Mouse (Mus musculus) midbrain, embryonic 14.5 days (tissue): Measurements from ENCODE around the gene Vmn1r208. TPM values are rescaled to one million over a fixed set of nuclear protein-coding genes. Genes with fewer than 3 reads are reported as not detected.
"Not testable (repeated sequence)": the region's sequence is repeated elsewhere in the genome, so short reads cannot be mapped to it uniquely, and the experiment has no call there.

Source experiments
- ATAC-seq: fragments of 200-750 bp; cut with Nextera tagmentation; 2 replicates; pipeline ENCODE4 v1.8.0; 2017; ENCODE audit warnings: moderate number of reproducible peaks, moderate library complexity; ENCODE audit not compliant: low FRiP score, low TSS enrichment
- DNase-seq: peaks from one replicate; pipeline ENCODE4 v3.0.0-alpha.2; 2015
- H3K27ac ChIP-seq: fragments of 300-500 bp; sonication (generic); replicated peaks from 2 replicates; pipeline ENCODE4 v1.5.1; 2014; ENCODE audit warnings: mild to moderate bottlenecking, low read depth, low read length, moderate library complexity
- H3K27me3 ChIP-seq: fragments of 300-500 bp; sonication (generic); 2 replicates; pipeline ENCODE4 v1.6.1; 2014; ENCODE audit warnings: low read length, control low read depth, mixed read lengths; ENCODE audit not compliant: control insufficient read depth, insufficient read depth
- H3K36me3 ChIP-seq: fragments of 300-500 bp; sonication (generic); 2 replicates; pipeline ENCODE4 v1.6.1; 2014; ENCODE audit warnings: low read length, control low read depth; ENCODE audit not compliant: control insufficient read depth, insufficient read depth
- H3K4me1 ChIP-seq: fragments of 300-500 bp; sonication (generic); 2 replicates; pipeline ENCODE4 v1.6.1; 2014; ENCODE audit warnings: mild to moderate bottlenecking, antibody characterized with exemption, low read length, control low read depth; ENCODE audit not compliant: control insufficient read depth, insufficient read depth
- H3K4me2 ChIP-seq: fragments of 300-500 bp; sonication (generic); 2 replicates; pipeline ENCODE4 v1.6.1; 2014; ENCODE audit warnings: mild to moderate bottlenecking, low read length, moderate library complexity
- H3K4me3 ChIP-seq: fragments of 300-500 bp; sonication (generic); replicated peaks from 2 replicates; pipeline ENCODE4 v1.5.1; 2014; ENCODE audit warnings: low read depth, low read length
- H3K9ac ChIP-seq: fragments of 300-500 bp; sonication (generic); replicated peaks from 2 replicates; pipeline ENCODE4 v1.6.1; 2014; ENCODE audit warnings: mild to moderate bottlenecking, low read length, moderate library complexity
- H3K9me3 ChIP-seq: fragments of 300-500 bp; sonication (generic); 2 replicates; pipeline ENCODE4 v1.6.1; 2016; ENCODE audit warnings: low read length, control low read depth, mixed read lengths; ENCODE audit not compliant: control insufficient read depth
- WGBS: fragments of 180-500 bp; shearing (Covaris S2); extraction: QIAGEN DNeasy Blood & Tissue Kit; methylation state at CpG from one replicate; pipeline ENCODE4 v1.1.7; 2014; 5-methylcytosine and 5-hydroxymethylcytosine counted together
- polyA plus RNA-seq: library from polyadenylated mRNA; unstranded; fragments of >200 nt; fragmentation: Nextera tagmentation; extraction: Ambion mirVana; gene quantifications from 2 replicates; pipeline ENCODE4 v1.2.1, GENCODE M21; 2014

Gene Vmn1r208
- polyA plus RNA-seq: not detected in 2 replicates

DNA sequence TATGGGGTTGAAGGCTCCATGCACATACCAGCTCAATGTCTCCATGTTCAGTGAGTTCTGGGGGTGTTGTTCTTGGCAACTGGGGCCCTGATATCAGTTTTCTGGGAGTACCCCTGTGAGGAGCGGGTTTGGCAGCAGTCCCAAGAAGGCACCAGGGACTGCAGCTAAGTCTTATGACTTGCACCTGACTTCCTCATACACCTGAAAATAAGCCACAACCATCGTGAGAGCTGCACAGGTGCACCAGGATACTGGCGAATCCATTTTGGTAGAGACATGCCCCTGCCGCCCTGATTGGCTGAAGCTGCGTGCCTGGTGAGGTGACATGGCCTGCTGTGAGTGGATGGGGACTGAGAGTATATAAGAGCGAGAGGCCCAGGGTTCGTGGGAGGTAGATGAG is at the start of gene Vmn1r208:
TSS of gene Vmn1r208 (minus strand) at position 101 of the 400 bp plus-strand sequence.
- not testable (repeated sequence) for H3K9ac ChIP-seq, H3K9me3 ChIP-seq, DNase-seq, ATAC-seq, H3K36me3 ChIP-seq, H3K4me3 ChIP-seq, H3K4me1 ChIP-seq, H3K4me2 ChIP-seq, H3K27me3 ChIP-seq, H3K27ac ChIP-seq
- WGBS: no CpG with 5 or more reads among the region's 7 CpGs

DNA sequence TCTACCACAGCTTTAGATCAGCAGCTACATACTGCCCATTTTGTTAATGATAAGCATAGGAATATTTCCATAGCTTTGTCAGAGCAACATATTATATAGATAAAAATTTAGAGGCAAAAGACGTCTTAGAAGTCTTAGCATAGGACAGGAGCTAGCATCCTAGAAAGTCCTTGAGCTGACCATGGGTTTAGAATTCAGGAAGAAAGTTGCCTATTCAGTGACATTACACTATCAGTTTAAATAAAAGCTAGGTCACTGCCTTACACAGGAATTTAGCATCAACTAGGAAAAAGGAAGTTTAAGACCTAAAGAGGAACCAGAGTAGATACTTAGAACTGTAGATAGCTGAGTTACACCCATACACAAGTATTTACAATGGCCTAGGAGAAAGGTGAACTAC is 44.4 kb upstream of the Vmn1r208 start:
- H3K27ac ChIP-seq, H3K4me3 ChIP-seq, H3K4me2 ChIP-seq, ATAC-seq, DNase-seq, H3K9ac ChIP-seq, H3K9me3 ChIP-seq, H3K36me3 ChIP-seq, H3K27me3 ChIP-seq, H3K4me1 ChIP-seq: not testable (repeated sequence)
- 91% methylated on average over 1 of the region's 1 CpGs for WGBS

DNA sequence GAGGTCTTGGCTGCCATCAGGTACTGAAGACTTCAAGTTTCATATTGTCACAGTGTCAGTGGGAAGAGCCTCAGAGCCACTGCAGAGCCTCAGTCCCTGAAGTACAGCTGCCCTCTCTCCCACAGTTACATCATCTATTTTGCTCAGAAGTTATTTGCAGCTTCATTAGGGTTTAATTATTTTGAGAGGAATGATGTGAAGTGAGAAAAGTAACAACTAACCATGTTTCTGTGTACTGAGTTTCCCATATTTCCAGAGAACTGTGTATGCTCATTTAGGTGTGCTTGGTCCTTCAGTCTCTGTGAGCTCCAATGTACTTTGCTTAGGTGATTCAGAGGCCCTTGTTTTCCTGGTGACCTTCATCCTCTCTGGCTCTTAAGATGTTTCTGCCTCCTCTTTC is 32.4 kb upstream of the Vmn1r208 start, which contains the start of gene Vmn1r209:
TSS of gene Vmn1r209 (minus strand) at position 101 of the 400 bp plus-strand sequence.
- not testable (repeated sequence) for ATAC-seq, H3K4me1 ChIP-seq, H3K36me3 ChIP-seq, H3K4me2 ChIP-seq, H3K27me3 ChIP-seq, H3K9ac ChIP-seq, H3K27ac ChIP-seq, H3K9me3 ChIP-seq, DNase-seq, H3K4me3 ChIP-seq

- H3K4me1 ChIP-seq, H3K9me3 ChIP-seq, ATAC-seq, DNase-seq, H3K4me2 ChIP-seq, H3K9ac ChIP-seq, H3K27me3 ChIP-seq, H3K4me3 ChIP-seq, H3K36me3 ChIP-seq, H3K27ac ChIP-seq: not testable (repeated sequence)
- 78% methylated on average over 3 of the region's 3 CpGs for WGBS
Measured at GRCm38 (mm10) chr13:22788096-22788495, 10.9 kb upstream of the Vmn1r208 start.

GRCm38 (mm10) chr13:22784159-22784558 is 7.0 kb upstream of the Vmn1r208 start:
- not testable (repeated sequence) for H3K4me3 ChIP-seq, ATAC-seq, DNase-seq, H3K4me2 ChIP-seq, H3K27me3 ChIP-seq, H3K27ac ChIP-seq, H3K36me3 ChIP-seq, H3K9ac ChIP-seq, H3K4me1 ChIP-seq, H3K9me3 ChIP-seq

DNA sequence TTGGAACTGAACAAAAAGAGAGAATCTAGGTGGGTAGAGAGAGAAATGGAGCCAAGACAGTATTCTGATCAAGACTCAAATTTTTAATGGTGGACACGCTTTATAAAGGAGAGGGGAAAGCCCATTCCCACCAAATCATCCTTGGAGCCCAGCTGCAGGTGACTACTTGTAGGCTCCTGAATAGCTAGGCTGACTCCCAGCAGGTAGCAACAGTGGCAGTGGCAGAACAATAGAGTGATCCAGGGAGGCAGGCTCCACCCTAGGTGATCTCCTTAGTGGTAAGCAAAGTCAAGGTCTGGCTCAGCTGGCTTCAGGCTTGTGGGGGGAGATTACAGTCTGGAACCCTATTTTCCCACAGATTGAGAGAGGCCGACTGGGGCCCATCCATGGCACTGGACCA is 5.6 kb downstream of the Vmn1r208 start:
- not testable (repeated sequence) for DNase-seq, H3K27ac ChIP-seq, H3K9ac ChIP-seq, ATAC-seq, H3K4me1 ChIP-seq, H3K9me3 ChIP-seq, H3K36me3 ChIP-seq, H3K4me3 ChIP-seq, H3K4me2 ChIP-seq, H3K27me3 ChIP-seq
- WGBS: 71% methylated on average over 1 of the region's 2 CpGs

GRCm38 (mm10) chr13:22747524-22747923 is 29.7 kb downstream of the Vmn1r208 start:
- peak; percentile 41 for DNase-seq

DNA sequence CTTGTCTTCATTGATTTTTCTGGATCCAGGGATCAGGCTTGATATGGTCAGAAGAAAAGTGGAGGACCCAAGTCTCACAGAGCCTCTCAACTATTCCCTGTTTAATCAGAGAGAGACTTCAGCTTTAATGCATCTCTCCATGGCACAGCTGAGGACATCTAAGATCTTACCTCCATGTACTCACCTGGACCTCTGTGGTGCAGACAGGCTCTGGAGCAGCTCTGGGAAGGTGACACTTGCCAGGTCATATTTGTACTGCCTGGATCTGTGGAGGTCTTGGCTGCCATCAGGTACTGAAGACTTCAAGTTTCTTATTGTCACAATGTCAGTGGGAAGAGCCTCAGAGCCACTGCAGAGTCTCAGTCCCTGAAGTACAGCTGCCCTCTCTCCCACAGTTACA is 47.7 kb downstream of the Vmn1r208 start, which contains the start of gene Vmn1r207-ps:
TSS of gene Vmn1r207-ps (minus strand) at position 101 of the 400 bp plus-strand sequence.
- not testable (repeated sequence) for H3K27me3 ChIP-seq

More at GRCm38 (mm10) chr13:22747524-22747923, 29.7 kb downstream of the Vmn1r208 start:
- no peaks in the 10 kb centered on the region for H3K9me3 ChIP-seq
- no peak overlapping the region for H3K4me2 ChIP-seq
- ATAC-seq: no peak; the same call in 1 of the 2 replicates
- no peaks in the 10 kb centered on the region for H3K36me3 ChIP-seq
- H3K27me3 ChIP-seq: no peaks in the 10 kb centered on the region
- H3K4me1 ChIP-seq: no peaks in the 10 kb centered on the region
- no peak overlapping the region for H3K27ac ChIP-seq
- no peak overlapping the region for H3K9ac ChIP-seq
- no peak overlapping the region for H3K4me3 ChIP-seq

More for the DNA sequence above, 47.7 kb downstream of the Vmn1r208 start, which contains the start of gene Vmn1r207-ps:
- not testable (repeated sequence) for H3K4me1 ChIP-seq, H3K27ac ChIP-seq, ATAC-seq, H3K4me2 ChIP-seq, H3K9ac ChIP-seq, H3K36me3 ChIP-seq, H3K4me3 ChIP-seq, DNase-seq, H3K9me3 ChIP-seq
